Mouse (Mus musculus) C2C12 (cell line): Measurements from ENCODE around the gene Ehd2.

Experiments
- CTCF ChIP-seq: IDR thresholded peaks from one replicate; pipeline ENCODE4 v1.5.1; 2011; ENCODE audit not compliant: control insufficient read depth, insufficient read depth, insufficient read length
- MYOG ChIP-seq: IDR thresholded peaks from one replicate; pipeline ENCODE4 v1.6.1; 2011; ENCODE audit not compliant: control insufficient read depth, insufficient read length; ENCODE audit errors: extremely low read depth
- USF1 ChIP-seq: IDR thresholded peaks from one replicate; pipeline ENCODE4 v1.6.1; 2011; ENCODE audit warnings: low read depth, mild to moderate bottlenecking, control low read depth, moderate library complexity

DNA sequence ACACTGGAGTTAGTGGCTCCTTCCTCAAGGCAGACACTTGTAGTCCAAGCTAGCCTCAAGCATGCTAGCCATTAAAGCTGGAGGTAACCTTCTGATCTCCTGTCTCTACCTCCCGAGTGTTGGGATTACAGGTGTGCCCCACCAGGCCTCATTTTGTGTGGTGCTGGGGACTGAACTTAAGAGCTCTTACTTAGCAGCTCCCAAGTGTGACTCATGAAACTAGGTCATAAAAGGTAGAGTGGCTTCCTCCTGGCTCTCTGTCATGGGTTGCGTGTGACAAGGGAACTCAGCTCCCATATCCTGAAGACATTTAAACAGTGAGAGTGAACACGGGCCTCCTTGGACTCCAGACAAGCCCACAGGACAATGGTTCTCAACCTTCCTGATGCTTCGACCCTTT, 26.4 kb upstream of the Ehd2 start:
- no peak for TF ChIP-seq CTCF
- TF ChIP-seq MYOG: no peak
- no peak for TF ChIP-seq USF1
